Mouse (Mus musculus) cerebellum, adult 2 months (tissue): ENCODE results near the gene Dnaaf1.

Experiments used
- CTCF ChIP-seq: fragments of 200-500 bp; IDR thresholded peaks from 2 replicates; pipeline ENCODE4 v1.5.1; 2011; ENCODE audit warnings: low read depth, mild to moderate bottlenecking, control low read depth, low read length, moderate library complexity, borderline replicate concordance; ENCODE audit not compliant: insufficient read depth
- POLR2A ChIP-seq: fragments of 200-500 bp; IDR thresholded peaks from 2 replicates; pipeline ENCODE4 v1.6.1; 2011; ENCODE audit warnings: low read length, control low read depth, borderline replicate concordance; ENCODE audit not compliant: insufficient read depth

DNA sequence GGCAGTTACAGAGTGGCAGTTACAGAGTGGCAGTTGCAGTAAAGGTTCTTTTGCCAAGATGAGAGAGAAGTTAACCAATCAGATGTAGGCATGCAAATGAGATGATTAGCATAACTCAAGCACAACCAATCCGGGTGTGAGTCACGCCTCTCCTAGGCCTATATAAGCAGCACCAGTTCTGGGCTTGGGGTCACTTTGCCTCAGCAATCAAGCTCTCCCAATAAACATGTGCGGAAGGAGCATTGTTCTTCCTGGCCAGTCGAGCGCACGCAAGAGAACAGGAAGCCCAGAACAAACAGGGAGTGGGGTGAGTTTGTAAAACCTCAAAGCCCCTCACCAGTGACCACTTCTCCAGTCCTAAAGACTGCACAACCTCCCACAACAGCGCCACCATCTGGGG, 71.8 kb downstream of the Dnaaf1 start:
- TF ChIP-seq CTCF (no peak), POLR2A (no peak)
